Mouse (Mus musculus) layer of hippocampus, adult 8-10 months (tissue): ENCODE measurements at regions not wholly inside any gene's neighbourhood (a gene's known extent, or its start where the extent isn't known, plus 50 kb on each side); places are given as distances from the start of the nearest gene placed in this dataset.
A peak's percentile ranks its signal among the peaks of the same experiment; 100 is the strongest.
"Not testable (repeated sequence)": the region's sequence is repeated elsewhere in the genome, so short reads cannot be mapped to it uniquely, and the experiment has no call there.

Experiments used
- DNase-seq, 2 experiments: peaks; one replicate each; pipeline ENCODE4 v3.0.0; 2022; ENCODE audit warnings: low spot score in 2 of 2

- no peak for DNase-seq
These were observed 237.0 kb upstream of the Gm37988 start for GRCm38 (mm10) chr1:4570730-4571129.

- peak; percentile 15 to 27 for DNase-seq
These were observed 236.1 kb upstream of the Gm37988 start for GRCm38 (mm10) chr1:4571299-4572202.

GRCm38 (mm10) chr1:4572311-4572710 lies 235.4 kb upstream of the Gm37988 start:
- DNase-seq: no peak

- no peak for DNase-seq
These were observed 233.6 kb upstream of the Gm37988 start for GRCm38 (mm10) chr1:4574101-4574500.

GRCm38 (mm10) chr1:4576957-4577356 lies 230.7 kb upstream of the Gm37988 start:
- DNase-seq: no peak

- no peak for DNase-seq
These were observed 225.2 kb upstream of the Gm37988 start for GRCm38 (mm10) chr1:4582534-4582933.

- DNase-seq: no peak
These were observed 209.8 kb upstream of the Gm37988 start for GRCm38 (mm10) chr1:4597856-4598255.

- DNase-seq: no peak
These were observed 209.3 kb upstream of the Gm37988 start for GRCm38 (mm10) chr1:4598425-4598824.

GRCm38 (mm10) chr1:4602386-4602785 lies 205.3 kb upstream of the Gm37988 start:
- DNase-seq: no peak

- no peak for DNase-seq
These were observed 198.9 kb upstream of the Gm37988 start for GRCm38 (mm10) chr1:4608824-4609223.

- DNase-seq: no peak
These were observed 194.4 kb upstream of the Gm37988 start for GRCm38 (mm10) chr1:4613305-4613704.

GRCm38 (mm10) chr1:4615286-4615685 lies 192.4 kb upstream of the Gm37988 start:
- DNase-seq: no peak

GRCm38 (mm10) chr1:4617479-4617878 lies 190.2 kb upstream of the Gm37988 start:
- DNase-seq: no peak

GRCm38 (mm10) chr1:4622408-4622807 lies 185.3 kb upstream of the Gm37988 start:
- no peak for DNase-seq

- DNase-seq: no peak
These were observed 184.4 kb upstream of the Gm37988 start for GRCm38 (mm10) chr1:4623268-4623667.

- DNase-seq: no peak
These were observed 153.8 kb upstream of the Gm37988 start for GRCm38 (mm10) chr1:4653937-4654336.

- no peak for DNase-seq
These were observed 152.4 kb upstream of the Gm37988 start for GRCm38 (mm10) chr1:4655252-4655651.

GRCm38 (mm10) chr1:4656883-4657282 lies 150.8 kb upstream of the Gm37988 start:
- DNase-seq: no peak

- not testable (repeated sequence) for DNase-seq
These were observed 147.6 kb upstream of the Gm37988 start for GRCm38 (mm10) chr1:4660081-4660480.

GRCm38 (mm10) chr1:4660616-4661015 lies 147.1 kb upstream of the Gm37988 start:
- DNase-seq: not testable (repeated sequence)

GRCm38 (mm10) chr1:4661761-4662160 lies 145.9 kb upstream of the Gm37988 start:
- no peak for DNase-seq

GRCm38 (mm10) chr1:4669732-4670131 lies 138.0 kb upstream of the Gm37988 start:
- no peak for DNase-seq
